ENCODE assay signal across 21 mouse cellular contexts in the genomic region with DNA sequence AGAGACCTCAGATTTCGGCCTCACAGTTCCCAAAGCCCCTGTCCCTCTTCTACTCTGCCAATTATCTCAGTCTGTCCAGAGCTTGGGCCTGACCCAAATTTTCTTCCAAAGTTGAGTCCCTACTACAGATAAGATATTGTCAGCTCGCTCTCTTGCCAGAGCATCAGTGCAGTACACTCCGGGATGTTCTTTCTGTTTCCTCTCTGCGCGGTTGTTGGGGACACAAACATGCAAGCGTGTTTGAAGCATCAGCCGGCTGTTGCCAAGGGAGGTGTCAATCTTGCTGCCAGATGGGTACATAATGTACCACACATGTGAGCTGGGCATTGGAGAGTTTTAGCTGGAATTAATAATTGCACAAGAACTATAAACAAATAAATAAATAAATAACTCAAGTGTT. TPM values are rescaled to one million over a fixed set of nuclear protein-coding genes. Genes with fewer than 3 reads are reported as not detected.
DNase-seq lines count a peak whose midpoint lies in the region; ATAC-seq and TF ChIP-seq lines count a peak whose summit lies in the region.
"Had no signal": no experiment of that assay in that cellular context is flagged by ENCODE, and none has a peak within 500 bp of the region (broad histone marks: within the 10 kb centered on the region; RNA-seq: fewer than 3 reads in every experiment).

No protein-coding gene starts in this region.

- ATAC-seq in liver, embryonic 12.5 days, result no peak
- peak; percentile 72; the same call in 1 of the 2 replicates for ATAC-seq in lung, embryonic 15.5 days (ENCODE audit: borderline replicate concordance, extremely low read depth, low FRiP score, low TSS enrichment)
- ATAC-seq: CD4-positive, CD25-positive, alpha-beta regulatory T cell, adult 4 months; forebrain, embryonic 13.5 days; intestine, postnatal 0 days had no signal

- no peak overlapping the region for H3K4me3 ChIP-seq in heart, adult 2 months
- H3K4me3 ChIP-seq in liver, adult 2 months (ENCODE audit: insufficient read depth, low read depth, low read length), result no peak overlapping the region
- no peak overlapping the region for H3K4me3 ChIP-seq in liver, embryonic 12.5 days
- H3K4me3 ChIP-seq in lung, embryonic 15.5 days, result no peak overlapping the region
- H3K4me3 ChIP-seq: forebrain, embryonic 13.5 days; gastrocnemius, adult 2 months; hindbrain, embryonic 10.5 days; limb, embryonic 13.5 days had no signal

- no peaks in the 10 kb centered on the region; the same call in 1 of the 2 replicates for H3K36me3 ChIP-seq in heart, adult 2 months (ENCODE audit: control insufficient read depth, insufficient read depth, low read length)
- H3K36me3 ChIP-seq in liver, adult 2 months (ENCODE audit: control insufficient read depth, insufficient read depth, low read length), result no peaks in the 10 kb centered on the region
- H3K36me3 ChIP-seq in liver, embryonic 12.5 days, result no peaks in the 10 kb centered on the region
- H3K36me3 ChIP-seq in lung, embryonic 15.5 days, result no peaks in the 10 kb centered on the region
- H3K36me3 ChIP-seq: hindbrain, embryonic 10.5 days; limb, embryonic 13.5 days had no signal

- no peak overlapping the region for H3K9ac ChIP-seq in heart, adult 2 months (ENCODE audit: low read depth, low read length)
- H3K9ac ChIP-seq in liver, adult 2 months (ENCODE audit: low read depth, low read length), result no peak overlapping the region
- H3K9ac ChIP-seq in liver, embryonic 12.5 days, result no peak overlapping the region
- no peak overlapping the region for H3K9ac ChIP-seq in lung, embryonic 15.5 days
- H3K9ac ChIP-seq: forebrain, embryonic 13.5 days; limb, embryonic 13.5 days; liver, embryonic 14.5 days had no signal

- H3K9me3 ChIP-seq in liver, embryonic 12.5 days (replicated peaks), result no peaks in the 10 kb centered on the region
- no peaks in the 10 kb centered on the region for H3K9me3 ChIP-seq in lung, embryonic 15.5 days
- H3K9me3 ChIP-seq: forebrain, embryonic 13.5 days; hindbrain, embryonic 10.5 days; limb, embryonic 13.5 days had no signal

- 0 out of 2 replicates have a peak, but pooled peaks have one; percentile 19 for TF ChIP-seq EP300 in heart, adult 2 months (IDR thresholded peaks at IDR 0.05; ENCODE audit: insufficient read depth, low read depth, low read length)

- TF ChIP-seq POLR2A in heart, adult 2 months (IDR thresholded peaks at IDR 0.05; ENCODE audit: insufficient read depth, low read depth, low read length), result no peak
- TF ChIP-seq POLR2A in liver, adult 2 months (IDR thresholded peaks at IDR 0.05; ENCODE audit: extremely low read depth, insufficient read depth, low read length), result no peak

- intact Hi-C loops in heart, adult 2 months (cut with DNase I), result no loop called here
- intact Hi-C loops in heart, postnatal 25 days (cut with DNase I), result no loop called here

- WGBS in heart, adult 2 months, result 34% methylated on average over 7 of the region's 7 CpGs
- 74% methylated on average over 7 of the region's 7 CpGs for WGBS in liver, adult 2 months
- WGBS in liver, embryonic 12.5 days (ENCODE audit: insufficient replicate concordance), result 59% methylated on average over 7 of the region's 7 CpGs
- WGBS in lung, embryonic 15.5 days, result 47% methylated on average over 7 of the region's 7 CpGs

- H3K79me2 ChIP-seq in heart, adult 2 months (replicated peaks; ENCODE audit: control insufficient read depth, insufficient read depth, low read length), result no peaks in the 10 kb centered on the region
- no peaks in the 10 kb centered on the region for H3K79me2 ChIP-seq in liver, adult 2 months (ENCODE audit: control insufficient read depth, insufficient read depth, low read length)

- H3K4me2 ChIP-seq in liver, embryonic 12.5 days, result no peak overlapping the region
- H3K4me2 ChIP-seq in lung, embryonic 15.5 days, result no peak overlapping the region
- H3K4me2 ChIP-seq: forebrain, embryonic 13.5 days; limb, embryonic 13.5 days had no signal

- no peak for TF ChIP-seq CTCF in heart, adult 2 months (IDR thresholded peaks at IDR 0.05)
- no peak for TF ChIP-seq CTCF in liver, adult 2 months (IDR thresholded peaks at IDR 0.05; ENCODE audit: low read depth, low read length)

- DNase-seq in heart, adult 2 months, result no peak
- no peak for DNase-seq in heart, postnatal 25 days (ENCODE audit: low spot score)
- DNase-seq in liver, adult 2 months (ENCODE audit: extremely low read depth, low read depth, low spot score), result peak; percentile 8
- DNase-seq in lung, postnatal 36 days, result peak; percentile 32
- DNase-seq in gastrocnemius, adult 18-20 months (ENCODE audit: low spot score), result no peak
- DNase-seq: adrenal gland, postnatal 25 days; cerebellum, adult 9-10 months; gastrocnemius, adult 2 months; kidney, postnatal 25 days; thymus, adult 2 months had no signal

- H3K27ac ChIP-seq in heart, adult 2 months, result no peak overlapping the region
- no peak overlapping the region for H3K27ac ChIP-seq in liver, adult 2 months (replicated peaks; ENCODE audit: insufficient read depth, low read depth, low read length)
- H3K27ac ChIP-seq in liver, embryonic 12.5 days, result no peak overlapping the region
- peak overlapping the region; percentile 29; the same call in 1 of the 2 replicates for H3K27ac ChIP-seq in lung, embryonic 15.5 days
- H3K27ac ChIP-seq: forebrain, embryonic 13.5 days; gastrocnemius, adult 2 months; hindbrain, embryonic 10.5 days; limb, embryonic 13.5 days; liver, embryonic 14.5 days; macrophage; stomach, postnatal 0 days had no signal

- H3K27me3 ChIP-seq in heart, adult 2 months (ENCODE audit: control insufficient read depth, insufficient read depth, low read length), result no peaks in the 10 kb centered on the region
- H3K27me3 ChIP-seq in liver, adult 2 months (ENCODE audit: control insufficient read depth, insufficient read depth, low read length), result no peaks in the 10 kb centered on the region
- no peaks in the 10 kb centered on the region for H3K27me3 ChIP-seq in liver, embryonic 12.5 days (replicated peaks)
- H3K27me3 ChIP-seq in lung, embryonic 15.5 days, result no peaks in the 10 kb centered on the region
- H3K27me3 ChIP-seq: forebrain, embryonic 13.5 days; limb, embryonic 13.5 days had no signal

- peaks cover 1% of the 10 kb centered on the region; the same call in 1 of the 2 replicates for H3K4me1 ChIP-seq in heart, adult 2 months (ENCODE audit: control insufficient read depth, insufficient read depth, low read length)
- H3K4me1 ChIP-seq in liver, adult 2 months (ENCODE audit: control insufficient read depth, insufficient read depth, low read length), result no peaks in the 10 kb centered on the region
- H3K4me1 ChIP-seq in liver, embryonic 12.5 days, result no peaks in the 10 kb centered on the region
- H3K4me1 ChIP-seq in lung, embryonic 15.5 days, result peaks cover 21% of the 10 kb centered on the region
- H3K4me1 ChIP-seq: forebrain, embryonic 13.5 days had no signal

RNA-seq across cellular contexts. Expression of a gene that starts 28.9 kb away (rescaled TPM):
- total RNA-seq in heart, adult 2 months (2021), result 10 to 100 TPM; 60.1 to 69.8 TPM
- 29.1 and 42.7 TPM in 2 replicates for polyA plus RNA-seq in heart, adult 2 months (2012; rRNA removed)
- 10 to 100 TPM; 53.5 to 62.8 TPM for total RNA-seq in heart, postnatal 25 days (2021)
- 0.07 and 0.09 TPM in 2 replicates for total RNA-seq in liver, adult 2 months (2014; rRNA removed)
- 0.07 and 0.10 TPM in 2 replicates for polyA plus RNA-seq in liver, adult 2 months (2012; rRNA removed)
- 0.38 and 0.65 TPM in 2 replicates for polyA plus RNA-seq in liver, embryonic 12.5 days (2016; fragmentation: Nextera tagmentation; extraction: Ambion mirVana)
- polyA plus RNA-seq in lung, embryonic 15.5 days (2015; fragmentation: Nextera tagmentation; extraction: Ambion mirVana), result 4.4 and 5.1 TPM in 2 replicates
- total RNA-seq in gastrocnemius, adult 18-20 months (2021), result 1 to 10 TPM in 1 of 2 experiments, under 1 TPM in 1; 0.96 to 2.0 TPM
- total RNA-seq: neutrophil, adult 5-6 weeks had no signal
- polyA plus RNA-seq: CD4-positive, CD25-positive, alpha-beta regulatory T cell, adult 4 months; macrophage had no signal

Comparison
In these comparisons a context has a peak if more than half of its experiments do, and no peak if none do; other contexts are left out.
1. DNase-seq: peak in liver, adult 2 months (single experiment) and lung, postnatal 36 days (single experiment); none in heart, adult 2 months (0 of 2), heart, postnatal 25 days (single experiment) and gastrocnemius, adult 18-20 months (single experiment).
2. RNA of a gene that starts 28.9 kb away (total RNA-seq): 60.1 to 69.8 TPM in heart, adult 2 months and 53.5 to 62.8 TPM in heart, postnatal 25 days; 0.96 to 2.0 TPM in gastrocnemius, adult 18-20 months and 0.07 to 0.09 TPM in liver, adult 2 months; every median in the first group is over 10 times any median in the second.